Mouse (Mus musculus) midbrain, embryonic 15.5 days (tissue): ENCODE data around the gene Tspan5. TPM values are rescaled to one million over a fixed set of nuclear protein-coding genes. Genes with fewer than 3 reads are reported as not detected.

ENCODE experiments used
- ATAC-seq: fragments of 200-750 bp; cut with Nextera tagmentation; replicated peaks from 2 replicates; pipeline ENCODE4 v1.8.0; 2017; ENCODE audit warnings: moderate TSS enrichment
- H3K27ac ChIP-seq: fragments of 300-500 bp; sonication (generic); 2 replicates; pipeline ENCODE4 v1.5.1; 2015; ENCODE audit warnings: mild to moderate bottlenecking, inconsistent platforms
- H3K27me3 ChIP-seq: fragments of 300-500 bp; sonication (generic); replicated peaks from 2 replicates; pipeline ENCODE4 v1.6.1; 2015; ENCODE audit warnings: inconsistent platforms
- H3K36me3 ChIP-seq: fragments of 300-500 bp; sonication (generic); replicated peaks from 2 replicates; pipeline ENCODE4 v1.6.1; 2015; ENCODE audit warnings: inconsistent platforms
- H3K4me1 ChIP-seq: fragments of 300-500 bp; sonication (generic); 2 replicates; pipeline ENCODE4 v1.6.1; 2015; ENCODE audit warnings: inconsistent platforms
- H3K4me2 ChIP-seq: fragments of 300-500 bp; sonication (generic); 2 replicates; pipeline ENCODE4 v1.6.1; 2015; ENCODE audit warnings: inconsistent platforms, mild to moderate bottlenecking, moderate library complexity
- H3K4me3 ChIP-seq: fragments of 300-500 bp; sonication (generic); 2 replicates; pipeline ENCODE4 v1.5.1; 2015; ENCODE audit warnings: mild to moderate bottlenecking, inconsistent platforms
- H3K9ac ChIP-seq: fragments of 300-500 bp; sonication (generic); 2 replicates; pipeline ENCODE4 v1.6.1; 2015; ENCODE audit warnings: mild to moderate bottlenecking, inconsistent platforms
- H3K9me3 ChIP-seq: fragments of 300-500 bp; sonication (generic); 2 replicates; pipeline ENCODE4 v1.6.1; 2016; ENCODE audit warnings: inconsistent platforms
- WGBS: fragments of 180-500 bp; shearing (Covaris S2); methylation state at CpG from one replicate; pipeline ENCODE4 v1.1.7; 2015; ENCODE audit warnings: mixed read lengths; 5-methylcytosine and 5-hydroxymethylcytosine counted together
- polyA plus RNA-seq: library from polyadenylated mRNA; unstranded; fragments of >200 nt; fragmentation: Nextera tagmentation; extraction: Ambion mirVana; gene quantifications from 2 replicates; pipeline ENCODE4 v1.2.1, GENCODE M21; 2015

The Tspan5 gene
- polyA plus RNA-seq, 1 experiment from 2014 or later = 105 TPM

DNA sequence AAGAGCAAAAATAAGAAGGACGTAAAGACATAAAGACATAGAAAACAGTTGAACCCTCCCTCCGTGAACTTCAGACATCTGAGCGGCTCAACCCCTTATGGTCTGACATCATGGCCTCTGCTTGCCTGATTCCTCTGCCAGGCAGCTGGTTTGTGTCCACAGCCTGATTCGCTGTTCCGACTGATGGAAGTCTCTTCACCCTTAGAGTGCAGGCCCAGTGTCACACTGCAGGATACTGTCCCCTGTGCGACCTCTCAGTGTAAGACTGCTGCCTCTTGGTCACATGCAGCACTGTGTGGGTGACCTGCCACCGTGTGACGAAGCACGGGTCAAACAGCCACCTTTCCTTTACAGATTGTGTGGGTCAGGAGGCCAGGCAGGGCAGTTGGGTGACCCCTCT is 39.5 kb downstream of the Tspan5 start:
- 0 out of 2 replicates have a peak, but pooled peaks have one; percentile 12 for ATAC-seq
- Histone ChIP-seq H3K4me2 (no peak overlapping the region), H3K36me3 (no peaks in the 10 kb centered on the region), H3K4me1 (peaks cover 46% of the 10 kb centered on the region), H3K4me3 (no peak overlapping the region), H3K9me3 (no peaks in the 10 kb centered on the region), H3K27ac (no peak overlapping the region), H3K27me3 (no peaks in the 10 kb centered on the region), H3K9ac (no peak overlapping the region)
- 83% methylated on average over 9 of the region's 9 CpGs for WGBS

GRCm38 (mm10) chr3:138783859-138784640 is 42.1 kb downstream of the Tspan5 start:
- Histone ChIP-seq H3K4me2 (no peak overlapping the region), H3K4me1 (peaks cover 40% of the 10 kb centered on the region), H3K36me3 (no peaks in the 10 kb centered on the region), H3K9ac (no peak overlapping the region), H3K4me3 (no peak overlapping the region), H3K9me3 (no peaks in the 10 kb centered on the region), H3K27ac (no peak overlapping the region), H3K27me3 (no peaks in the 10 kb centered on the region)
- 85% methylated on average over 19 of the region's 19 CpGs for WGBS
- ATAC-seq = peak; percentile 6; the same call in 1 of the 2 replicates

DNA sequence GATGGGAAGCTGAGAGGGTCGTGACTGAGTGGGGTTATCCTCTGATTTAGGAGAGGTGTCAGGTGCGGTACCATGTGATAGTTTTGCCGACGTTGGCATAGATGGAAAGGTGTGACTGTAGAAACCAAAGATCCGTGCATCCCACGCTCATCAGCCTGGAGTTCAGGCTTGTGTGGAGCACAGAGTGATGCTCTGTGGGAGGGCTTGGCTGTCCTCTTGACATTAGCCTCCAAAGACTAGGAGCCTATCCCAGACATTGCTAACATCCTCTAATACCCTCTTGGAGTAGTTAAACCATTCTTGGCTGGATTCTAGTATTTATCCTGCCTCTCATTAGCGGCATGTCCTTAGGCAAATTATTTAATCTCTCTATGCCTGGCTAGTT is 42.6 kb downstream of the Tspan5 start:
- H3K4me1 ChIP-seq = peaks cover 38% of the 10 kb centered on the region
- H3K4me3 ChIP-seq = no peak overlapping the region
- no peaks in the 10 kb centered on the region for H3K27me3 ChIP-seq
- no peak overlapping the region for H3K9ac ChIP-seq
- H3K27ac ChIP-seq = no peak overlapping the region
- H3K9me3 ChIP-seq = no peaks in the 10 kb centered on the region
- no peaks in the 10 kb centered on the region for H3K36me3 ChIP-seq
- 84% methylated on average over 7 of the region's 7 CpGs for WGBS
- no peak overlapping the region for H3K4me2 ChIP-seq
- ATAC-seq = no peak

- WGBS = 86% methylated on average over 18 of the region's 18 CpGs
- H3K4me2 ChIP-seq = no peak overlapping the region
- 0 out of 2 replicates have a peak overlapping the region, but pooled peaks have one; percentile 45 for H3K27ac ChIP-seq
- H3K27me3 ChIP-seq = no peaks in the 10 kb centered on the region
- H3K36me3 ChIP-seq = no peaks in the 10 kb centered on the region
- H3K9me3 ChIP-seq = no peaks in the 10 kb centered on the region
- no peak overlapping the region for H3K4me3 ChIP-seq
- no peak overlapping the region for H3K9ac ChIP-seq
- peaks cover 16% of the 10 kb centered on the region for H3K4me1 ChIP-seq
- ATAC-seq = peak; percentile 10; the same call in 1 of the 2 replicates
Observed at GRCm38 (mm10) chr3:138787758-138788488, 45.9 kb downstream of the Tspan5 start.

GRCm38 (mm10) chr3:138788489-138788850 is 46.5 kb downstream of the Tspan5 start:
- 48% methylated on average over 14 of the region's 17 CpGs for WGBS

GRCm38 (mm10) chr3:138789275-138789674 is 47.3 kb downstream of the Tspan5 start:
- no peak overlapping the region for H3K4me3 ChIP-seq
- no peaks in the 10 kb centered on the region for H3K36me3 ChIP-seq
- peaks cover 11% of the 10 kb centered on the region; the same call in 1 of the 2 replicates for H3K4me1 ChIP-seq
- 81% methylated on average over 5 of the region's 5 CpGs for WGBS
- no peaks in the 10 kb centered on the region for H3K9me3 ChIP-seq
- H3K9ac ChIP-seq = no peak overlapping the region
- no peaks in the 10 kb centered on the region for H3K27me3 ChIP-seq
- no peak overlapping the region for H3K4me2 ChIP-seq
- ATAC-seq = no peak
- no peak overlapping the region for H3K27ac ChIP-seq

More at GRCm38 (mm10) chr3:138788489-138788850, 46.5 kb downstream of the Tspan5 start:
- Histone ChIP-seq H3K27ac (no peak overlapping the region), H3K4me1 (peaks cover 11% of the 10 kb centered on the region; the same call in 1 of the 2 replicates), H3K36me3 (no peaks in the 10 kb centered on the region), H3K9me3 (no peaks in the 10 kb centered on the region), H3K4me3 (no peak overlapping the region), H3K9ac (no peak overlapping the region), H3K4me2 (no peak overlapping the region; the same call in 1 of the 2 replicates), H3K27me3 (no peaks in the 10 kb centered on the region)
- peak; percentile 48 for ATAC-seq

DNA sequence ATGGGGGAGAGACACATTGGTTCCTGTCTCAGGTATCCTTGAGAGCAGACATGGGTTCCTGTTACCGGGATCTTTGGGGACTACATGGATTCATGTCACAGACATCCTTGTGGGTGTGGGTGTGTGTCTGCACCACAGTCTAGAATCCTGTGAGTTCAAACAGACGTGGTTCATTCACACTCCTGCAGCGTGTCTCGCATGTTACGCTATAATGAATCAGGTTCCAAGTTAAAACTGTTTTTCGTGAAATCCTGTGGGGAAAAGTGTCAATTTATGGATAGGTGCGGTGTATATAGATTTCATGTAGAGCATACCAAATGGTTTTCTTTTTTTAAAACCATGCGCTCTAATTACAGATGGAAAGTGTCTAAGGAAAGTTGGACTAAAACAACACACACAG is 52.5 kb downstream of the Tspan5 start:
- Histone ChIP-seq H3K9me3 (no peaks in the 10 kb centered on the region), H3K27me3 (no peaks in the 10 kb centered on the region), H3K4me1 (0 out of 2 replicates have a peak, but pooled peaks cover 2% of the 10 kb centered on the region), H3K9ac (no peak overlapping the region), H3K27ac (no peak overlapping the region), H3K4me2 (no peak overlapping the region), H3K4me3 (no peak overlapping the region), H3K36me3 (no peaks in the 10 kb centered on the region)
- 92% methylated on average over 8 of the region's 8 CpGs for WGBS
- no peak for ATAC-seq

- H3K9ac ChIP-seq = no peak overlapping the region
- WGBS = 81% methylated on average over 7 of the region's 7 CpGs
- no peaks in the 10 kb centered on the region for H3K36me3 ChIP-seq
- no peak overlapping the region for H3K27ac ChIP-seq
- no peak overlapping the region for H3K4me2 ChIP-seq
- no peak for ATAC-seq
- no peak overlapping the region for H3K4me3 ChIP-seq
- H3K27me3 ChIP-seq = no peaks in the 10 kb centered on the region
- no peaks in the 10 kb centered on the region for H3K9me3 ChIP-seq
- H3K4me1 ChIP-seq = peaks cover 12% of the 10 kb centered on the region
Observed at GRCm38 (mm10) chr3:138795951-138796350, 54.0 kb downstream of the Tspan5 start.

DNA sequence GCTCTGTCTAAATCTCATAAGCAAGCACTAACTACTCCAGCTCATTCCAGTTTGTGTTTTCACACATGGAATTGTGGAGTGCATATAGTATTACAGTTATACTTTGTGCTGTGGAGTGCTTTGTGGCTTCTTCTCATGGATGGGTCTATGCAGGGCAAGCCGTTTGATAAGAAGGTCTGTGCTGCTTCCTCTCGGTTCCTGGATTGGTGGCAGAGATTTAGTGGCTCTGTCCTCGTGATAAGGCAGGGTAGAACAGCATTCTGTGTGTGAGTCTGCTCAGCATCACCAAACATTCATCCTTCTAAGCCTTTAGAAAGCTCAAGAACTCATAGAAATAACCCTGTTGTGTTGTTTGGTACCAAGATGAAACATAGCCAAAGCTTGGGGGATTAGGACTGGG is 54.6 kb downstream of the Tspan5 start:
- no peaks in the 10 kb centered on the region for H3K36me3 ChIP-seq
- no peaks in the 10 kb centered on the region for H3K27me3 ChIP-seq
- WGBS = 85% methylated on average over 3 of the region's 3 CpGs
- ATAC-seq = no peak
- no peaks in the 10 kb centered on the region for H3K9me3 ChIP-seq
- H3K4me2 ChIP-seq = no peak overlapping the region
- no peak overlapping the region for H3K9ac ChIP-seq
- no peak overlapping the region for H3K27ac ChIP-seq
- no peak overlapping the region for H3K4me3 ChIP-seq
- H3K4me1 ChIP-seq = peaks cover 18% of the 10 kb centered on the region

GRCm38 (mm10) chr3:138800664-138801411 is 58.8 kb downstream of the Tspan5 start:
- peaks cover 49% of the 10 kb centered on the region for H3K4me1 ChIP-seq
- no peak overlapping the region for H3K4me3 ChIP-seq

GRCm38 (mm10) chr3:138801661-138802060 is 59.7 kb downstream of the Tspan5 start:
- Histone ChIP-seq H3K9me3 (no peaks in the 10 kb centered on the region), H3K4me3 (no peak overlapping the region), H3K9ac (no peak overlapping the region), H3K4me2 (peak overlapping the region; percentile 30; the same call in 1 of the 2 replicates), H3K27ac (peak overlapping the region; percentile 75), H3K27me3 (no peaks in the 10 kb centered on the region), H3K4me1 (peaks cover 49% of the 10 kb centered on the region), H3K36me3 (no peaks in the 10 kb centered on the region)
- WGBS = 66% methylated on average over 6 of the region's 6 CpGs
- ATAC-seq = no peak

More at GRCm38 (mm10) chr3:138800664-138801411, 58.8 kb downstream of the Tspan5 start:
- Histone ChIP-seq H3K27me3 (no peaks in the 10 kb centered on the region), H3K9ac (peak overlapping the region; percentile 25; the same call in 1 of the 2 replicates), H3K36me3 (no peaks in the 10 kb centered on the region), H3K27ac (peak overlapping the region; percentile 75), H3K9me3 (no peaks in the 10 kb centered on the region), H3K4me2 (peak overlapping the region; percentile 30)
- ATAC-seq = peak; percentile 55
- 26% methylated on average over 16 of the region's 16 CpGs for WGBS
